Mouse (Mus musculus): ENCODE data around the gene Shc4. TPM values are rescaled to one million over a fixed set of nuclear protein-coding genes. Genes with fewer than 3 reads are reported as not detected.

Gene Shc4
- total RNA-seq (2014; rRNA removed) (0.18 and 0.27 TPM in 2 replicates), polyA plus RNA-seq (2012; rRNA removed) (0.26 and 0.32 TPM in 2 replicates)

GRCm38 (mm10) chr2:125724086-125724430, at the start of gene Shc4:
Shc4 (minus strand) TSS chr2:125724148.
- TF ChIP-seq POLR2A (IDR thresholded peaks at IDR 0.05; ENCODE audit: extremely low read depth, insufficient read depth, low read length): no peak
- TF ChIP-seq CTCF (IDR thresholded peaks at IDR 0.05; ENCODE audit: low read depth, low read length): no peak
- under 1% methylated on average over 15 of the region's 15 CpGs for WGBS
- Histone ChIP-seq H3K4me3 (ENCODE audit: insufficient read depth, low read depth, low read length) (peak within 1 kb of the TSS; percentile 10; the same call in 1 of the 2 replicates), H3K27me3 (ENCODE audit: control insufficient read depth, insufficient read depth, low read length) (peaks cover 7% of the 10 kb centered on the region), H3K4me1 (ENCODE audit: control insufficient read depth, insufficient read depth, low read length) (peaks cover 1% of the 10 kb centered on the region; the same call in 1 of the 2 replicates), H3K36me3 (ENCODE audit: control insufficient read depth, insufficient read depth, low read length) (no peaks in the 10 kb centered on the region), H3K9ac (ENCODE audit: low read depth, low read length) (no peak within 1 kb of the TSS), H3K79me2 (ENCODE audit: control insufficient read depth, insufficient read depth, low read length) (no peaks in the 10 kb centered on the region), H3K27ac (replicated peaks; ENCODE audit: insufficient read depth, low read depth, low read length) (no peak within 1 kb of the TSS)
- DNase-seq (ENCODE audit: extremely low read depth, low read depth, low spot score): no peak

- 25% methylated on average over 3 of the region's 3 CpGs for WGBS
- Histone ChIP-seq H3K27ac (replicated peaks; ENCODE audit: insufficient read depth, low read depth, low read length) (peak overlapping the region; percentile 57; the same call in 1 of the 2 replicates), H3K36me3 (ENCODE audit: control insufficient read depth, insufficient read depth, low read length) (peaks cover 44% of the 10 kb centered on the region)
Measured at GRCm38 (mm10) chr2:125765029-125765428, 41.1 kb upstream of the Shc4 start.

GRCm38 (mm10) chr2:125764531-125764930, 40.6 kb upstream of the Shc4 start:
- Histone ChIP-seq H3K36me3 (ENCODE audit: control insufficient read depth, insufficient read depth, low read length) (peaks cover 43% of the 10 kb centered on the region), H3K79me2 (ENCODE audit: control insufficient read depth, insufficient read depth, low read length) (no peaks in the 10 kb centered on the region; the same call in 1 of the 2 replicates), H3K27me3 (ENCODE audit: control insufficient read depth, insufficient read depth, low read length) (no peaks in the 10 kb centered on the region), H3K4me3 (ENCODE audit: insufficient read depth, low read depth, low read length) (no peak overlapping the region), H3K4me1 (ENCODE audit: control insufficient read depth, insufficient read depth, low read length) (peaks cover 9% of the 10 kb centered on the region), H3K27ac (replicated peaks; ENCODE audit: insufficient read depth, low read depth, low read length) (peak overlapping the region; percentile 85), H3K9ac (ENCODE audit: low read depth, low read length) (no peak overlapping the region)
- peak; percentile 91 for DNase-seq (ENCODE audit: extremely low read depth, low read depth, low spot score)
- 17% methylated on average over 5 of the region's 5 CpGs for WGBS
- TF ChIP-seq POLR2A (IDR thresholded peaks at IDR 0.05; ENCODE audit: extremely low read depth, insufficient read depth, low read length) (no peak), CTCF (IDR thresholded peaks at IDR 0.05; ENCODE audit: low read depth, low read length) (no peak)

More at GRCm38 (mm10) chr2:125765029-125765428, 41.1 kb upstream of the Shc4 start:
- no peak overlapping the region for H3K4me3 ChIP-seq (ENCODE audit: insufficient read depth, low read depth, low read length)
- H3K27me3 ChIP-seq (ENCODE audit: control insufficient read depth, insufficient read depth, low read length): no peaks in the 10 kb centered on the region
- H3K4me1 ChIP-seq (ENCODE audit: control insufficient read depth, insufficient read depth, low read length): peaks cover 9% of the 10 kb centered on the region
- DNase-seq (ENCODE audit: extremely low read depth, low read depth, low spot score): peak; percentile 59
- H3K79me2 ChIP-seq (ENCODE audit: control insufficient read depth, insufficient read depth, low read length): no peaks in the 10 kb centered on the region; the same call in 1 of the 2 replicates
- no peak overlapping the region for H3K9ac ChIP-seq (ENCODE audit: low read depth, low read length)
- peak; percentile 80 for TF ChIP-seq CTCF (IDR thresholded peaks at IDR 0.05; ENCODE audit: low read depth, low read length)
- TF ChIP-seq POLR2A (IDR thresholded peaks at IDR 0.05; ENCODE audit: extremely low read depth, insufficient read depth, low read length): no peak

GRCm38 (mm10) chr2:125749330-125749729, 25.4 kb upstream of the Shc4 start:
- no peak for TF ChIP-seq POLR2A (IDR thresholded peaks at IDR 0.05; ENCODE audit: extremely low read depth, insufficient read depth, low read length)
- TF ChIP-seq CTCF (IDR thresholded peaks at IDR 0.05; ENCODE audit: low read depth, low read length): no peak
- no peak overlapping the region for H3K27ac ChIP-seq (replicated peaks; ENCODE audit: insufficient read depth, low read depth, low read length)
- DNase-seq (ENCODE audit: extremely low read depth, low read depth, low spot score): no peak
- WGBS: 98% methylated on average over 2 of the region's 2 CpGs
- peaks cover 67% of the 10 kb centered on the region for H3K36me3 ChIP-seq (ENCODE audit: control insufficient read depth, insufficient read depth, low read length)
- H3K9ac ChIP-seq (ENCODE audit: low read depth, low read length): no peak overlapping the region
- H3K79me2 ChIP-seq (ENCODE audit: control insufficient read depth, insufficient read depth, low read length): no peaks in the 10 kb centered on the region
- H3K27me3 ChIP-seq (ENCODE audit: control insufficient read depth, insufficient read depth, low read length): no peaks in the 10 kb centered on the region
- H3K4me3 ChIP-seq (ENCODE audit: insufficient read depth, low read depth, low read length): no peak overlapping the region
- H3K4me1 ChIP-seq (ENCODE audit: control insufficient read depth, insufficient read depth, low read length): no peaks in the 10 kb centered on the region

GRCm38 (mm10) chr2:125739338-125739737, 15.4 kb upstream of the Shc4 start:
- H3K9ac ChIP-seq (ENCODE audit: low read depth, low read length): no peak overlapping the region
- H3K4me3 ChIP-seq (ENCODE audit: insufficient read depth, low read depth, low read length): no peak overlapping the region
- no peak overlapping the region for H3K27ac ChIP-seq (replicated peaks; ENCODE audit: insufficient read depth, low read depth, low read length)
- DNase-seq (ENCODE audit: extremely low read depth, low read depth, low spot score): no peak
- no peaks in the 10 kb centered on the region for H3K79me2 ChIP-seq (ENCODE audit: control insufficient read depth, insufficient read depth, low read length)
- H3K4me1 ChIP-seq (ENCODE audit: control insufficient read depth, insufficient read depth, low read length): no peaks in the 10 kb centered on the region
- H3K36me3 ChIP-seq (ENCODE audit: control insufficient read depth, insufficient read depth, low read length): peaks cover 36% of the 10 kb centered on the region
- no peaks in the 10 kb centered on the region for H3K27me3 ChIP-seq (ENCODE audit: control insufficient read depth, insufficient read depth, low read length)
- no peak for TF ChIP-seq POLR2A (IDR thresholded peaks at IDR 0.05; ENCODE audit: extremely low read depth, insufficient read depth, low read length)
- TF ChIP-seq CTCF (IDR thresholded peaks at IDR 0.05; ENCODE audit: low read depth, low read length): no peak
- 79% methylated on average over 6 of the region's 6 CpGs for WGBS

- TF ChIP-seq CTCF (IDR thresholded peaks at IDR 0.05; ENCODE audit: low read depth, low read length) (no peak), POLR2A (IDR thresholded peaks at IDR 0.05; ENCODE audit: extremely low read depth, insufficient read depth, low read length) (no peak)
- 82% methylated on average over 5 of the region's 5 CpGs for WGBS
- Histone ChIP-seq H3K9ac (ENCODE audit: low read depth, low read length) (no peak overlapping the region), H3K36me3 (ENCODE audit: control insufficient read depth, insufficient read depth, low read length) (peaks cover 30% of the 10 kb centered on the region), H3K27me3 (ENCODE audit: control insufficient read depth, insufficient read depth, low read length) (no peaks in the 10 kb centered on the region), H3K79me2 (ENCODE audit: control insufficient read depth, insufficient read depth, low read length) (no peaks in the 10 kb centered on the region), H3K4me1 (ENCODE audit: control insufficient read depth, insufficient read depth, low read length) (no peaks in the 10 kb centered on the region), H3K27ac (replicated peaks; ENCODE audit: insufficient read depth, low read depth, low read length) (no peak overlapping the region), H3K4me3 (ENCODE audit: insufficient read depth, low read depth, low read length) (no peak overlapping the region)
- DNase-seq (ENCODE audit: extremely low read depth, low read depth, low spot score): no peak
Measured at GRCm38 (mm10) chr2:125738718-125739117, 14.8 kb upstream of the Shc4 start.

Measured in liver, adult 2 months (tissue).